Mouse (Mus musculus) induced T-regulatory cell, adult 2 months (primary cell): ENCODE measurements around the gene Zdhhc14.

ENCODE experiments used
- DNase-seq: peaks from one replicate; pipeline ENCODE4 v3.0.0-alpha.2; 2012; ENCODE audit warnings: low read depth

Gene Zdhhc14

DNA sequence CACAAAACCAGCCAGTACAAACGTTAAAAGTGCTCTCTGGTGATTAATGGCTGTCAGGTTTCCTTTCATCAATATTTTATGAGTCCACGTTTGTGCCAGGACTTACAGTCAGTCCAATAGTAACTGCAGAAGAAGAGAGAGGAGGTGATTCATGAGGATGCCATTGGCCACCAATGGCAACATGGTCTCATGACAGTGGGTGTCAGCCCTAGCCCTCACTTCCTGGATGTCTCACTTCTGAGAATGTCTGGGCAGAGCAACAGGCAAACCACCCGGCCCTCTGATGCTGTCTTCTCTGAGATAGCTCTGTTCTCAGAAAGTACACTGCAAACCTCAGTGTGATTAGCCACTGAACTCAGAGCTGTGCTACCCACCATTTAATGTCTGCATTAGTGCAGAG lies 176.1 kb downstream of the Zdhhc14 start:
- peak; percentile 7 for DNase-seq

DNA sequence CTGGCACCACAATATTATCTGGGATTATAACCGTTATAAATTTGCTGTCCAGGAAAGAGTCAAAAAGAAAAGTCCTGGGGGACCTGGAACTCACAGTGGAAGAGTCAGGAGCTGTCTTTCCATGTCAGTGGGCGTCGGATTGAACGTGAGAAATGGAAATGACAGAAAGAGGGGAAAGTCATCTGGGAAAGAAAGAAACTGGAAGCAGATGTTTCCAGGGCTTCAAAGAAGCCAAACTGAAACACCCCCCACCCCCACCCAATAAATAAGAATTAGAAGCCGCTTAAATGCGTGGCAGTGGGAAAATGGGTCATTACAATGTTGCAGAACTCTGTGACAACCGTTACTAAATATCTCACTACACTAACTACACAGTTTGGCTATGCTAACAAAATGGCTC lies 176.6 kb downstream of the Zdhhc14 start:
- DNase-seq: no peak

DNA sequence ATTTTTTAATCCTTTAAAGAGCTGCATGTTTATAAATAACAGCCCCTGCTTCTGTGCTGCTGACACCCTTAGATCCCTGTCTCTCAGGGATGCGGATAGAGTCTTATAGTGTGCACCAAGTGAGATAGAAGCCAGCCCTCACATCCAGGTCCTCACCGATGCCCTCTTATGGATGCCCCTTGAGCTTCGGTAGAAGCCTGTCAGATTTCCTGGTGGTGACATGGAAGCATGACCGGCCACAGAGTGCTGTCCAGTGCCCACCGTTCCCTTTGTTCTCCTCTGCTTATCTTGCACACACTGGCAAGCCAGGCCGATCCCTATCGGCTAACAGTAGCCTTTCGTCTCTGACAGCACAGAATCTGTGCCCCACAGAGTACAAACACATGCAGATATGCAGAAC lies 183.6 kb downstream of the Zdhhc14 start:
- DNase-seq: no peak

DNA sequence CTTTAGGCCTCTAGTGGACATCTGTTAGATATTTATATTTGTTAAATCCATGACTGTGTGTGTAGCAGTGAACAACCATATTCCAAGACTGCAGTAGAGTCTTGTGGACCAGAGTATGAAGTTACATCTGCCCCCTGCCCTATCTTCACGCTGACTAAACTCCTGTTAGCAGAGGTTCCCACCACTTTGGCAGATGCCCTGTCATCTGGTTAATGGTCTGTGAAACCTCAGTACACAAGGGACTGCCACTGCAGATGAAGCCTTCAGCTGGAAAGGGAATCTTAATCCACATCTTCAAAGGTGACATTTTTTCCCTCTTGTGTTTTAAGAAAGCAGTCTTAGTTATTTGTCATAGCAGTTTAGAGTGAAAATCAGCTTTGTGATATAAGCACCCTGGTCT lies 187.0 kb downstream of the Zdhhc14 start:
- no peak for DNase-seq

DNA sequence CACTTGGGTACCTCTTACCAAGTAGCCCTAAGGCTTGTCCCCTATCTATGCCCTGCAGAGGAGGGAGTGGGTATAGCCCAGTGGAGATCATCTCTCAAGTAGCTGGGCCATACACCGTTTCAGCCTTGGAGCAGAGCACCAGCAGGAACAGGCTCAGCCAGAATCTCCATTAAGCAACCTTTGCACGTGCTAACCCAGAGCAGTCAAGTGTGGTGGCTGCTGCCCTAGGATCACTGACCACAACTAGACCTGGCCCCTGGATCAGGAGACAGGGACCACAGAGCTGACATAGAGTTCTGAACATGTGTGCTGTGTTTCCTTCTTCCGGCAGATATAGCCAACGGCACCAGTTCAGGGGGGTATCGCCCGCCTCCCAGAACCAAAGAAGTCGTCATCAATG lies 193.0 kb downstream of the Zdhhc14 start:
- DNase-seq: no peak

DNA sequence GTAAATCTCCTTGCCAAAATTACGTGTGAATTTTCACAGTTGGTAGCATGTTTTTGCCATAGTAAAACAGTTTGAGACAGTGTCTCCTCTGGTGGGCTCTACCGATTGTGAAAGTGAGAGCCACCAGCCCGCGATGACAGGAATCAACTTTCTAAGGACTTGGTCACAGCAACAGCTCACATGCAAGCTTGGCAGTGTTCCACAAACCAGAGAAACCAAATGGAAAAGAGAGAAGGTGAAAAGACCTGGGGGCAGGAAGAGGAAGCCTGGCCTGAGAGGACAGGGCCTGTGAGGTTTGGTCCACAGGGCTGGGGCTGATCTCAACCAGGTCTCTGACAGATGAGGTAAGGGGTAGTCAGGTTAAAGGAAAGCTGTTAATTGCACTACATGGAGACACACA lies 195.5 kb downstream of the Zdhhc14 start:
- DNase-seq: no peak

DNA sequence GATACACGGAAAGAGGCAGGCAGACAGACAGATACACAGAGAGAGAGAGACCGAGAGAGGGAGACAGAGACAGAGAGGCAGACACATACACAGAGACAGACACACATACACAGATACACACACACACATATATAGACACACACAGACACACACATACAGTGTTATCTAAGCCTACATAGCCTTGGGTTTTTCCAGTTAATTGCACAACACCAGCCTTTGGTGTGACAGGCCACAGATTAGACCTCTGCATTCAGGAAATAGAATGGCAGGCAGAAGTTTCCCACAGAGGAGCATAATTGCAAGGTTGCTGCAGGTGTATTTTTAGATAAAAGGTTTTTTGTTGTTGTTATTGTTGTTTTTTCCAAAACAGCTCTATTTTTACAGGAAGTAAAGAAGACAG lies 195.9 kb downstream of the Zdhhc14 start:
- DNase-seq: no peak

DNA sequence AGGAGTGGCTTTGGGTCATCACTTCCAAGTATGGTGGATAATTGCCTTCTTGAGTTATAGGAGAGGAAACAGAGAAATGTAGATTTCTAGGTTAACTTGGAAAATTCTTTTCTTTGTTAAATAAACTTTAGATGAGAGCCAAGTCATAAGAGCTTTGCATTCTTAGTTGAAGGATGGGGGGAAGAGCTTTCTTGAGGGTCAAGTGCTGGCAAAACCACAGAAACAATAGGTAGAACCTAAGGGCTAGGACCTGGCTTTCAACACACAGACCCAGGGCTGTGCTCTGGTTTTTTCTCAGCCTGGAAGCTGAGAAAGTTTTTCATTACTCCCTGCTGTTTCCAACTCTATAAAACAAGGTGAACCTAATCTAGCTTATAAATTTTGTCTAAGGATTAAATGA lies 196.3 kb downstream of the Zdhhc14 start:
- no peak for DNase-seq

DNA sequence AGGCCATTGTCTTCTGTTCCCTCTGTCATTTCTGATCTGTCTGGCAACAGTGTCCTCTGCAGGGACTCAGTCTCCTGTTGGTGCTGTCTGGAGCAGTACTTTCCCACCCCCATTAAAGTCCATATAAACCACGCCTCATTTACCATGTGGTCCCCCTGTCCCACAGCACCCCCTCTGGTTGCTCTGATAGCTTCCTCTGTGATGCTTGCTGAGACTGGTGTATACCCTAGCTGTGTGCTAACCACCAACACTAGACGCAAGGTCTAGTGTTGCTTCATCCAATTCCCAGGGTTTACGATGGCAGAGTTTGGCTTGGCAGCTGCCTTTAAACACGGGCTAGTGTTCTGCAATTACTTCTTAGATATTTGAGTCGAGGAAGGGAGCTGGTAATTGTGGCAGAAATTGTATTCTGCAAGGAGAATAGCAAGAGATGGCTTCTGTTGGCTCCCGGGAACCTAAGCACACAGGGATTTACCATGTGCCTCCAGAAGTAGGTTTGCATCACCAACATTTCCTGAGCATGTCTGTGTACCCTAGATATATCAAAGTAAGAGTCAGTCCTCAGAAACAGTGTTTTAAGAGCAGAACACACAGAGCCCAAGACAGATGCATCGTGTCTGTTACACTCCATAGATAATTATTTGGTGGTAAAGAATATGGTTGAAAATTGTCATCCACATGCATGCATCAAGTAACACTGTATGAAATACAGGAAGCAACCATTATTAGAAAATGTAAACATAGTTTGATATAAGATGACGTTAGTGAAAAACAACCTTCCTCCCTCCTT lies 198.6 kb downstream of the Zdhhc14 start:
- DNase-seq: no peak

DNA sequence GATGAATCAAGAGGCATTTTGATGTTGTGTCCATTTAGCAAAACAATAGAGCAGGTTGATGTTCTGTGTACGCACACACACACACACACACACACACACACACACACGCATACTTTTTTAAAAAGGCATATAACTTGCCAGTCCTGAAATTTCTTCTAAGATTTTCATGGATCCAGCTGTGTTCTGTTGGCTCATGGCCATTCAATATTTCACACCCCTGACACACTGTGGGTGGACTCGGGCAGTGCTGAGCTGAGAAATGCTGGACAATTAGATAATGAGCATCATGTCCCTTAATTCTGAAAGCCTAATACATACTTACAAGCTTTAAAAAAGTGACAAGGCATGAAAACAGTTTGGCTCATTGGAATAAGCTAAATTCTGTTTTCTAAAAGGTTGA lies 200.3 kb downstream of the Zdhhc14 start:
- DNase-seq: no peak

DNA sequence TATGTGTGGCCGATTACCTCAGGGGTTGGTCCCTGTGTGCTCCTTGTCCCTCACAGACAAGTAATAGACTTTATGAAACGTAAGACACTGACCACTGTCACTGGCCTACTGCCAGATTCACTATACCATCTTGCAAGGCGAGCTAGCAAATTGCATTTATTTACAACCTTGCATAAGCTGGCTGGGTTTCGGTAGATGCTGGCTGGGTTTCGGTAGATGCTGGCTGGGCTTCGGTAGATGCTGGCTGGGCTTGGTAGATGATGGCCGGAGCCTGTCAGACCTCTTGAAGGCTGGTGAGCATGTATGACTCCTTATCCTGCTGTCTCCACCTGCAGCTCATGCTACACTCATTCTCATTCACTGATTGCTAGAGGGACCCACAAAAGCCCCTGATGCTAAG lies 200.9 kb downstream of the Zdhhc14 start:
- no peak for DNase-seq

DNA sequence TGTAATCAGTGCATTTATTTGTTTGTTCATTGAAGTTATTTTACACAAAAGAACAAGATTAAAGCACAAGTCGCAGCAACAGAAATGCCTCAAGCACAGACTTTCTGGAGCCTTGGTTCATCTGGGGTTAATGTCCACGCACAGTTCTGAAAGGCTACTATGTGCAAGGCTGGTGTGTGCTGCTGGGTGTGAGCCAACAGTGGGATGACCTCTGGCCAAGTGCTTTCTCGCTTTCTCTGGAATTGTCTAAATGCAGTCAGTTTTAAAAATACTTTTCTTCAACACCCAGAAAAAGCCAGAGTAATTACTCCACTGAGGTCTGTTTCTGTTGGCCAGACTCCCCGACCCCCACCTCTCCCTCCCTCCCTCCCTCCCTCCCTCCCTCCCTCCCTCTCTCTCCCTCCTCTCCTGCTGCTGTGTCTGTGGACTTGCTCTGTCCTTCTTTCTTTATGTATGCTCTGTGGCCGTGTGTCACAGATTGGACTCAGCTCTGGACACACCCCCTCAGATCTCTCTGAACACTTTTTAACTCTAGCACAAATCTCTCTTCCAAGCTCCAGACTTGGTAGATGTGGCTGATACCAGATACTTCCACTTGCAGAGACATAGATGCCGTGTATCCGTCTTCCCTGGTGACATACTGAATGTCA lies 206.2 kb downstream of the Zdhhc14 start:
- DNase-seq: no peak

DNA sequence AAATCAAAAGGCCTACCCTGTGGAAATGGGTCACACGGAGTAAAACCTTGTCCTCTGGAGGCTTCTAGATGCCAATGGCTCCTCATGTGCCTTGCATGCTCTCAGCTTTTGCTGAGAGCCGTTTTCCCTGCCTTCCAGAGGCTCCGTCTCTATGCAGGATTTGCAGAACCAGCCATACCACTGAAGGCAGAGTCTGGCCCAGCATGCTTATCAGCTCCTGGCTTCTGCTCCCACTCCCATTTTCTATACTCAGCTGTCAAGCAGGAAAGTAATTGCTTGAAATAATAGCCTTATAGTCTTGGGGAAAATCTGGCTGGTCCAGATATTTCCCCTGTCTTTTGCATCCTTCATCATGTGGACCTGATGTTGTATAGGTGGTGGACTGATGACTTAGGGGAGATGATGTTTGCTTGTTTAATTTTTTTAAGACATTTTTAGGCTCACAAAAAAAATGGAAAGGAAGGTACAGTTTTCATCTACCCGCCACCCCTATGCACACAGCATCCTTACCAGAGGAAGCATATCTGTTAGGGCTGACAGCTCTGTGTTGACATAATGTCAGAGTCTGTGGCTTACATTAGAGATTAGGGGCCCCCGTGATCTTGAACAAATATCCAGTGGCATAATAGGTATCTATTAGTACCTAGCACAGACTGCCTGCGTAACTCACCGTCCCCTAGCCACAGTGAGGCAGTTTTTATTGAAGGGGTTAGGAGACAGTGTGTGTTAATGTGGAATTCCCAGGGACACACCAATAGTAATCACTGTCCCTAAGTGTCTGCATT lies 218.2 kb downstream of the Zdhhc14 start:
- DNase-seq: no peak

DNA sequence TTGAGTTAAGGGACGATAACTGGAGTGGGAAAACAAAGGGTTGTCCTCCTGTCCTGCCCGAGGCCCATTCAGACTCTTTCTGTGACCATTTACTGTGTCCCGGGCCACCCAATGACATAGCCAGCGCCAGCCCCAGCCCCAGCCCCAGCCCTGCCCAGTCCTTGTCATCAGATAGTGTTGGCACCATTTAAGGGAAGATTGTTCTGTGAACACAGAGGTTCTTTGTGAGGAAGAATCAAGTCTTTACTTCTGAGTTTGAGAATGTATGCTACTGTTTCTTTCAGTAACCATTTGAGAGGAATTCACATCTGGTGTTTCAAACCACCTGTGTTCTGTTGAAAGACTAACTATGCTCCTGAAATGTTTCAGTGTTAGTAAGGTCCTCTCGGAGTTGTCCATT lies 219.5 kb downstream of the Zdhhc14 start:
- DNase-seq: no peak

DNA sequence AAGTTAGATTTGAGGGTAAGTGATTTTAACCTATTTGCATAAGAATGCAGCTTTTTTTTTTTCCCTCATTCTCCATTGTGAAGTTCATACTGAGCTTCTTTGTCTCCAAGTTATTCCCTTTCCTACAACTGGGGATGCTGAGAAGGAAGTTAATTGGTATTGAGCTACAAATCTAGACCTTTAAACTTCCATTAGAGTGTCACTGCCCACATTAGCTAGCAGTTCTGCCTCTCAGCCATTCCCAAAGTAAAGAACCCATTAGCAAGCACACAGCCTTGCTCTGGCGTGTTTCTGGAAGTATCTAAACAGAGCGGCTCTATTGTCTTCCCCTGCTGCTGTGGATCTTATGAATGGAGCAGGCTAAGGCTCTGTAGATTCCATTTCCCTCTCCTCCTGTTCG lies 220.8 kb downstream of the Zdhhc14 start:
- no peak for DNase-seq

DNA sequence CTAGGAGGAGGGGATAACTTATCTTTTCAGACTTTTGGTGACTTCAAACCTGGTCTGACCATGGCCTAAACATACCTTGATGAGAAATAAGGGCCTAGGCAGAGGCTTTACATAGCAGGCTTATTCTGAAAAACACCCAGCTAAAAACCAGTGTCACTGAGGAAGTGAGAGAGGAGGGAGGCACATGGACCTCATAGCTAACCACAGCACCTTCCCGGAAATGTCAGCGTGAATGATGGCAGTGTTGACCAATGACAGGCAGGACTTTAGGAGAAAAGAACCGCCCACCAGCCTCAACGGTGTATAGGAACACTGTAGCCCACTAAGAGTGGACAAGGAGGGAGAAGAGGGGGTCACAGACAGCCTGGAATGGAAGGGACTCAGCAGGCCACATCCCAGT lies 224.6 kb downstream of the Zdhhc14 start:
- DNase-seq: peak; percentile 22

DNA sequence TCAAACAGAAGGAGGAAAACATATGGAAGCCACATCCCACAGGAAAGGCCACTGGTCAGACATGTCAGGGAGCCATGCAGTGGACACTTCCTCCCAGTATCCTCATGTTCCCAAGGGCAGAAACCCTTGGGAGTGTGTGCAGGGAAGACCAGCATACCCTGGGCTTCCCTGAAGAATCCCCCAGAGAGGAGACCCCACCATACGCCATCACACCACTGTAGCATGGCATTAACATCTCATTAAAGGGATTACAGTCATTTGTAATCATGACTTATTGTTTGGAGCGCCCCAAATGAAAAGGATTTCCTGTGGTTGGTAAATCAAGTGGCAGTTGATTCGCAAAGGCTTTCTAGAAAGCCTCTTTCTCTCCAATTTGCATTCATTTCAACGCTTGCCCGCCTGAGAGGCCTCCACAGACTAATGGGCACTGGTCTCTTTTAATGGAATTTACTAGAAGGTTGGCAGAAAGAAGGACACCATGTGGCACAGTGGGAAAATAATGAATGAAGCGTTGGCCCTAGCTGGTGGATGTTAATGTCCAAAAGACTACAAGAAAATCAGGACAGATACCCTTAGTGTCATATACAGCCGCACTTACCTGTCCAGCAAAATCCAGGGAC lies 226.5 kb downstream of the Zdhhc14 start:
- DNase-seq: no peak

DNA sequence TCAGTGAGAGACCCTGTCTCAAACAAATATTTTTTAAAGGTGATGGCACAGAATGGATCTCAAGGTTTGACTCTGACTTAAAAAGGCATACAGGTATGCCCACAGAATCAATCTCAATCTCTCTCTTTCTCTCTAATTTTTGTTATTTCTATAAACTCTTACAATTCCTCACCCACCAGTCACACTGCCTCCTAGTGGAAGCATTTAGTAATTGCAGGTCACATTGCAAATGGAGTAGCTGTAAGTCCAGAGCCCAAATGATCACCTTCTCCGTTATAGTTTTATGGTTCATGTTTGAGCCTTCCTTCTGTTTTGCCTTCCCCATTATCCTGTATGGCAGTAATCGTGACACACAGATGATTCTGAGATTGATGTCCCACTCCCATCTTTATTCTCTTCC lies 230.4 kb downstream of the Zdhhc14 start:
- DNase-seq: peak; percentile 40

DNA sequence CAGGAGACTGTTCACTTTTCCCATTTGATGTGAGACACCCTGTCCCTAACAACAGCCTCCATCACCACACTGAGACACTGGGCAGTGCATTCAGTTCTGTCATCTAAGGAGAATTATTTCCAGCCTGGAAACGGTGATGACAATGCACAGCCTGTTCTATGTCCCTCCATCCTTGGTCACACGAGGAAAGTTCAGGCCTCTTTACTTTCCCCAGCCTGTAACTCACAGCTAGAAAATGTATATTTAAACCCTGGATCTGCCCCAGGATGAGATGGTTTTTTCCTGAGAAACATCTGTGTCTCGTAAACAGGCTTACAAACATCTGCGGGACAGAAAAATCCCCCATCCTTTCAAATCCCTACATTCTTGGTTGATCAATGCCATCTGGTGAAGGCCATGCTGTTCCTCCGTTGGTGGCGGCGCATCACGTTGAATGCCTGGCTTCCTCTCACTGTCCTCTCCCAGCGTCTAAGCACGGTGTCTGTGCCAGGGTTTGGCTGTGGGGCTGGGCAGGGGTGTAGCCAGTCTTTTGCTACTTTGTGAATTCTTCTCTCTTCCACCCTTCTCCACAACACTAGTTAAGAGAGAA lies 231.3 kb downstream of the Zdhhc14 start:
- DNase-seq: no peak

DNA sequence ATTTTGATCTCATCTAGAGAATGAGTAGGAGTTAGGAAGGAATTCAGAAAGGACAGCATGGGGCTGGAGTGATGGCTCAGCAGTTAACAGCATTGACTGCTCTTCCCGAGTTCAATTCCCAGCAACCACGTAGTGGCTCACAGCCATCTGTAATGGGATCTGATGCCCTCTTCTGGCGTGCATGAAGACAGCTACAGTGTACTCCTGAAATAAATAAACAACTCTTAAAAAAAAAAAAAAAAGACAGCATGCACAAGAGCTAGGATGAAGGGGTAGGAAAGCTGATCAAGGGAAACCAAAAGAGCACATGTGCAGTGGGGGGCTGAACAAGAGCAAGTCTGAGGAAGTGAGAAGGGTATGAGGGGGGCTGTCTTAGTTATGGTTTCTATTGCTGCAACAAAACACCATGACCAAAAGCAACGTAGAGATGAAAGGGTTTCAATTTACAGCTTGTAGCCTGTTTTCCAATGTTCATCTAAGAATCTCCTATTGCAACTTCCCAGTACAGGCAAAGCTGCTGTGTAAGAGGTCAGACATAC lies 237.3 kb downstream of the Zdhhc14 start:
- DNase-seq: no peak

DNA sequence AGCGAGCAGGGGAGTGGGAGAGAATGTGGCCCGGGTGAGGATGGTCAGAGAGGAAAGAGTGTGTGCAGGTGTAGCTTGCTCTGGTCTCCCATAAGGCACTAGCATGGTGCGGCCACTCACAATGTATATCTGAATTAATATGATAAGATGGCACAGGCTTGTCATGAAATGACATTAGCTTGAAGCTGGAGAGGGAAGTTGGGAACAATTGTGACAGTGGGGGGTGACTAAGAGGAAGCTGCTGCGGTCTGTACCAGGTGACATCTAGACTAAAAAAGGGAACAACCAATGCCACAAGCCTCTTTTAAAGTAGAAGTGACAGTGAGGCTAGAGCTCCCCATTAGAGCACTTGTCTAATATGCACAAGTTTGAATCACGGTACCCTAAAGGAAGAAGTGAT lies 238.2 kb downstream of the Zdhhc14 start:
- no peak for DNase-seq

DNA sequence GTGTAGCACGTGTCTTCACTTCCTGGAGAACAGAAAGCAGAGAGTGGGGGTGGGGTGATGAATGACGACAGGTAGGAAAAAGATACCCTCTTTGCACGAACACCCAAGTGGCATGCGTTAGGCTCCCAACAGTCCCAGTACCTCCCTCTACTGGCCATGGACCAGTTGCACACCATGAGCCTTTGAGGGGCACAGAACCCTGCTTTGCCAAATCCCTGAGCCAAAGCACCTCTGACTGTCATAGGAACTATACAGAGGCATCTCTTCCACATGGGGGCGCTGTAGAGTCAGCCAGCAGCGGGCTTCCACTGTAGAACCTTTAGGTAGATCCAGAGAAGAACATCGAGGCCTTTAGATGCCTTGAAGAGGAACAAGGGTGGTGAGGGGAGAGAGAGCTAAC lies 241.0 kb downstream of the Zdhhc14 start:
- peak; percentile 73 for DNase-seq
